Mouse (Mus musculus) liver, embryonic 16.5 days (tissue): ENCODE data around the gene Amn1. TPM values are rescaled to one million over a fixed set of nuclear protein-coding genes. Genes with fewer than 3 reads are reported as not detected.
"Not testable (repeated sequence)": the region's sequence is repeated elsewhere in the genome, so short reads cannot be mapped to it uniquely, and the experiment has no call there.

Experiments used
- ATAC-seq: fragments of 200-750 bp; cut with Nextera tagmentation; 2 replicates; pipeline ENCODE4 v1.8.0; 2017; ENCODE audit warnings: low read depth, mild to moderate bottlenecking, moderate number of reproducible peaks, moderate library complexity
- H3K27ac ChIP-seq: fragments of 300-500 bp; sonication (generic); 2 replicates; pipeline ENCODE4 v1.5.1; 2014; ENCODE audit warnings: mild to moderate bottlenecking, low read length
- H3K27me3 ChIP-seq: fragments of 300-500 bp; sonication (generic); 2 replicates; pipeline ENCODE4 v1.6.1; 2014; ENCODE audit warnings: low read depth, low read length, mixed read lengths; ENCODE audit not compliant: control insufficient read depth, insufficient read depth
- H3K36me3 ChIP-seq: fragments of 300-500 bp; sonication (generic); 2 replicates; pipeline ENCODE4 v1.6.1; 2014; ENCODE audit warnings: mild to moderate bottlenecking; ENCODE audit not compliant: control insufficient read depth, insufficient read depth
- H3K4me1 ChIP-seq: fragments of 300-500 bp; sonication (generic); 2 replicates; pipeline ENCODE4 v1.6.1; 2014; ENCODE audit warnings: low read depth, low read length, mixed read lengths; ENCODE audit not compliant: control insufficient read depth
- H3K4me2 ChIP-seq: fragments of 300-500 bp; sonication (generic); 2 replicates; pipeline ENCODE4 v1.6.1; 2014; ENCODE audit warnings: low read depth, low read length, mixed read lengths
- H3K4me3 ChIP-seq: fragments of 300-500 bp; sonication (generic); 2 replicates; pipeline ENCODE4 v1.5.1; 2014; ENCODE audit warnings: low read depth, mild to moderate bottlenecking, low read length
- H3K9ac ChIP-seq: fragments of 300-500 bp; sonication (generic); 2 replicates; pipeline ENCODE4 v1.6.1; 2014; ENCODE audit warnings: low read depth, low read length
- H3K9me3 ChIP-seq: fragments of 300-500 bp; sonication (generic); replicated peaks from 2 replicates; pipeline ENCODE4 v1.6.1; 2016; ENCODE audit warnings: low read length; ENCODE audit not compliant: control insufficient read depth
- WGBS: fragments of 180-500 bp; shearing (Covaris S2); extraction: QIAGEN DNeasy Blood & Tissue Kit; methylation state at CpG from one replicate; pipeline ENCODE4 v1.1.7; 2014; ENCODE audit not compliant: insufficient replicate concordance; 5-methylcytosine and 5-hydroxymethylcytosine counted together
- polyA plus RNA-seq: library from polyadenylated mRNA; unstranded; fragments of >200 nt; fragmentation: Nextera tagmentation; extraction: Ambion mirVana; gene quantifications from 2 replicates; pipeline ENCODE4 v1.2.1, GENCODE M21; 2015

The Amn1 gene
- polyA plus RNA-seq, 1 experiment from 2014 or later, result 8.3 TPM

- WGBS, result 83% methylated on average over 16 of the region's 16 CpGs
Measured at GRCm38 (mm10) chr6:149189340-149189922, 919 bp upstream of the Amn1 start.

DNA sequence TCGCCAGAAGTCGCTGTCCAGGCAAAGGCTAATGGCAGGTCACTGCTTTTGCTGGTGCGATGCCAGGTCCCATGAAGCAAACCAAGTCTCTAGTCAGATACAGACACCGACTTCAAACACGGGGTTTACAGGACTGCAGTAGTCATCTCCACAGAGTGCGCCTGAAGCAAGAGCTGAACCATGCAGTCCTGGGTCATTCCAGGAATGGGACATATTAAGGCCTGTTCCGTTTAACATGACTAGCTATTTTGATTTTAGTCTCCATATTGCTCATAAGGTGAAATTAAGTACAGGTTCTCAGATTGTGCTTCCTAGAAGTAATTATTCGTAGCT lies 379 bp upstream of the Amn1 start:
- Histone ChIP-seq H3K9me3 (no peaks in the 10 kb centered on the region), H3K27me3 (no peaks in the 10 kb centered on the region), H3K4me2 (peak overlapping the region; percentile 69), H3K36me3 (no peaks in the 10 kb centered on the region), H3K9ac (peak overlapping the region; percentile 77), H3K4me1 (peaks cover 25% of the 10 kb centered on the region), H3K4me3 (peak overlapping the region; percentile 76), H3K27ac (peak overlapping the region; percentile 87)
- WGBS, result 33% methylated on average over 8 of the region's 8 CpGs
- no peak; the same call in 1 of the 2 replicates for ATAC-seq

More at GRCm38 (mm10) chr6:149189340-149189922, 919 bp upstream of the Amn1 start:
- peaks cover 26% of the 10 kb centered on the region for H3K4me1 ChIP-seq
- no peak for ATAC-seq
- H3K9ac ChIP-seq, result no peak overlapping the region
- no peaks in the 10 kb centered on the region for H3K36me3 ChIP-seq
- H3K4me2 ChIP-seq, result peak overlapping the region; percentile 69
- H3K27me3 ChIP-seq, result no peaks in the 10 kb centered on the region
- H3K4me3 ChIP-seq, result peak overlapping the region; percentile 76; the same call in 1 of the 2 replicates
- peak overlapping the region; percentile 87 for H3K27ac ChIP-seq
- no peaks in the 10 kb centered on the region for H3K9me3 ChIP-seq

DNA sequence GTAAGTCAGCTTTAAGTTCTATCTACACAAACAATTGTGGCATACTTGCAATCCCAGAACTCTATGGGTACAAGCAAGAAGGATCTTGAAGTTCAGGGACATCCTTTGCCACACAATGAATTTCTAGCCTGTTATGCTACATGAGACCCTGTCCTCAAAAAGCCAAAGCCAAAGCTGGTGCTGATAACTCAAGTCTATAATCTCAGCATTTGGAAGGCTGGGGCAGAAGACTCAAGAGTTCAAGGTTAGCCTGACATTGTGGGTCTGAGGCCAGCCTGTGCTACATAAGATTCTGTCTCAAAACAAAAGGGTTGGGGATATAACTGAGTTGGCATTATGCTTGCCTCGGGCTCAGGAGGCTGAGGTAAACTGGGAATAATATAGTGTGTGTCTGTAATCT lies 1.1 kb downstream of the Amn1 start:
- Histone ChIP-seq H3K4me2 (peak overlapping the region; percentile 69), H3K27ac (no peak overlapping the region), H3K27me3 (no peaks in the 10 kb centered on the region), H3K9me3 (no peaks in the 10 kb centered on the region), H3K36me3 (peaks cover 5% of the 10 kb centered on the region), H3K9ac (no peak overlapping the region; the same call in 1 of the 2 replicates), H3K4me1 (peaks cover 14% of the 10 kb centered on the region), H3K4me3 (peak overlapping the region; percentile 28)
- 34% methylated on average over 1 of the region's 1 CpGs for WGBS
- ATAC-seq, result no peak

GRCm38 (mm10) chr6:149184007-149184406 lies 4.5 kb downstream of the Amn1 start:
- no peak overlapping the region for H3K4me3 ChIP-seq
- H3K27ac ChIP-seq, result no peak overlapping the region
- no peak overlapping the region for H3K4me2 ChIP-seq
- peaks cover 8% of the 10 kb centered on the region for H3K36me3 ChIP-seq
- H3K9ac ChIP-seq, result no peak overlapping the region
- 29% methylated on average over 1 of the region's 1 CpGs for WGBS
- H3K27me3 ChIP-seq, result no peaks in the 10 kb centered on the region
- 0 out of 2 replicates have a peak, but pooled peaks have one; percentile 8 for ATAC-seq
- H3K4me1 ChIP-seq, result peaks cover 5% of the 10 kb centered on the region
- H3K9me3 ChIP-seq, result no peaks in the 10 kb centered on the region

DNA sequence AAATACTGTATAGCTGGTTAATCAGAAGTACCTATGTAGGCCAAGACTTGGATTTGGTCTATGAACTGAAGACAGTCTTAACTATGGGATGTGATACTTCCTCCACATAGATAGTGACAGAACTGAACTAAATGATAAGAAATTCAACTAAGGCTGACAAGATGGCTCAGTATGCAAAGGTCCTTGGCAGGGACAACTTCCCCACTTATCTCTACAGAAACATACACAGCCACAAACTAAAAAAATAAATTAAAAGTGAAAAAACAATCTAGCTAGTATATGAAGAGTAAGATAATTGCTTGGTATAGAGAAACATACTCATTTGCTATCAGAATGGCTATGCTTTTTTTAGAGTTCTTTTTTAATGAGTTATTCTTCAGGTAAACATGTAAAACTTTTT lies 9.4 kb downstream of the Amn1 start:
- peak; percentile 72 for ATAC-seq
- Histone ChIP-seq H3K4me1 (no peaks in the 10 kb centered on the region; the same call in 1 of the 2 replicates), H3K4me2 (no peak overlapping the region), H3K27me3 (no peaks in the 10 kb centered on the region), H3K9ac (no peak overlapping the region), H3K9me3 (no peaks in the 10 kb centered on the region), H3K27ac (no peak overlapping the region), H3K4me3 (no peak overlapping the region), H3K36me3 (peaks cover 12% of the 10 kb centered on the region)

DNA sequence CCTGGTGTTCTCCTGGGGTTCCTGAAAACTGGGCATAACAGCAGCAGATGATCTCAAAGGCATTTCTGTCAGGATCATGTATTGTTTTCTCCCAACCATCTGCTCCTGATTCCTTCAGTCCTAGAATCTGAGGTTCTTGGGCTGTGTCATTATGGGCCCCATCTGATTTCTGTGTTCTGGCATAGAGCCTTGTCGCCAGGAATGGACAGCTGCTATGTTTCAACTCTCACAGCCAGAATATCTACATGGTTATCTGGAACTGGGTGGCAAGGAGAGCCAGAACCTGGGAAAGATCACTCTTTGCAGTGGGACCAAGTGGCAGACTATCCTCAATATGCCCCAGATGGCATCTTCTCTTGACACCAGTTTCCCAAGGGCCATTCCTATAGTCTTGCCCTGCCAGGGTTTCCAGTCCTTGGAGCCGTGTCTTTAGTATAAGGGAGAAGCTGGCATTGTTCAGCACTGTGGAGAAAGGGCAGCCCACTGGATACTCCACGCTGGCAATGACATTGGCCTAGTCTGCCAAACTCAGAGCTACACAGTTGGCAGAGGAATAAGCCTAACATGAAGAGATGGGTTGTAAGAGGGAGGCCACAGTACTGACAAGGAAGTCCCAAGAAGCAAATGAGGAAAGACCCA lies 13.5 kb downstream of the Amn1 start:
- H3K27ac ChIP-seq, result no peak overlapping the region
- no peak overlapping the region for H3K4me3 ChIP-seq
- WGBS, result 66% methylated on average over 3 of the region's 3 CpGs
- no peaks in the 10 kb centered on the region for H3K27me3 ChIP-seq
- no peak for ATAC-seq
- no peak overlapping the region for H3K4me2 ChIP-seq
- no peaks in the 10 kb centered on the region; the same call in 1 of the 2 replicates for H3K4me1 ChIP-seq
- H3K9me3 ChIP-seq, result no peaks in the 10 kb centered on the region
- peaks cover 4% of the 10 kb centered on the region; the same call in 1 of the 2 replicates for H3K36me3 ChIP-seq
- H3K9ac ChIP-seq, result no peak overlapping the region

DNA sequence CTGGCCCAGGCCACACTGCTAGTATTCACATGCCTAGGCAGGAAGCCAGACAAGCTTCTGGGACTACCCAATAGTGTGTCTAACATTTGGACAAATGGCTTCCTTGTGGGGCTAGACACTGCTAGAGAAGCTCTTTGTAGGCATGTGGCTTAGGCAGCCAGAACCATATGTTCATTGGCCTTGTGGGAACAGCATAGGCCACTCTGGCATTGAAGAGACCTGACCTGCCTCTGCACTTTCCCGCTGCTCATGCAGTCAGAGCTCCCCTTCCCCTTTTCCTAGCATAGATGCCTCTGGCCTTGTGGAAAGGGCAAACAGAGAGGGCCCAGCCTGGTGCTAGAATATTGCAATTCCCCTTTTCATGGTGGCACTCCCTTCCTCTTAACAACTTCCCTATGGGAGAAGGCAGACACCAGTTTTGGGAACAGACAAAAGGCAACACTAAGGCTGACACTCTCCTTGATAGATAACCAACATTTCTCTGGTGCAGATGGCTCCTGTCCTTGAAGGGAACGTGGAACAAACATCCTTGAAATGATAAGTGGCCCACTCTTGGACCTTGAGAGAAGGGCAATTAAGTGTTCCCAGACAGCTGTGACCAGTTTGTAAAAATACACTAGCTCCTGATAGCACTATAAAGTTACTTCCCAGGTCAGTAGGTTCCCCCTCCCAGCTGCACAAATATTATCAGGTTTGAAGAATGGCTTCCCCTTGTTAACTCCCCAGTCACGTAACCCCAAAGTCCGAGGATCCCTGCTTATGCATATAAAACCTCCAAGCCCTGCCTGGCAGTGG lies 14.5 kb downstream of the Amn1 start:
- Histone ChIP-seq H3K4me3 (no peak overlapping the region), H3K4me1 (no peaks in the 10 kb centered on the region; the same call in 1 of the 2 replicates), H3K27ac (no peak overlapping the region), H3K4me2 (no peak overlapping the region), H3K9me3 (no peaks in the 10 kb centered on the region), H3K36me3 (peaks cover 4% of the 10 kb centered on the region; the same call in 1 of the 2 replicates), H3K9ac (no peak overlapping the region), H3K27me3 (no peaks in the 10 kb centered on the region)
- WGBS, result 52% methylated on average over 4 of the region's 4 CpGs
- ATAC-seq, result no peak

DNA sequence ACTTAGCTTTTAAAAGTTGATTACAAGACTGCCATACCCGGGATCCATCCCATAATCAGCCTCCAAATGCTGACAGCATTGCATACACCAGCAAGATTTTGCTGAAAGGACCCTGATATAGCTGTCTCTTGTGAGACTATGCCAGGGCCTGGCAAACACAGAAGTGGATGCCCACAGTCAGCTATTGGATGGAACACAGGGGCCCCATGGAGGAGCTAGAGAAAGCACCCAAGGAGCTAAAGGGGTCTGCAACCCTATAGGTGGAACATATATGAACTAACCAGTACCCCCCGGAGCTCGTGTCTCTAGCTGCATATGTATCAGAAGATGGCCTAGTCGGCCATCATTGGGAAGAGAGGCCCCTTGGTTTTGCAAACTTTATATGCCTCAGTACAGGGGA lies 18.5 kb downstream of the Amn1 start:
- not testable (repeated sequence) for H3K36me3 ChIP-seq, H3K27ac ChIP-seq, H3K9me3 ChIP-seq, H3K4me3 ChIP-seq, H3K27me3 ChIP-seq, H3K9ac ChIP-seq, H3K4me1 ChIP-seq, ATAC-seq, H3K4me2 ChIP-seq
- WGBS, result 76% methylated on average over 4 of the region's 4 CpGs

GRCm38 (mm10) chr6:149168436-149168835 lies 20.1 kb downstream of the Amn1 start:
- Histone ChIP-seq H3K27ac (no peak overlapping the region), H3K4me3 (no peak overlapping the region), H3K9ac (no peak overlapping the region), H3K4me2 (no peak overlapping the region), H3K36me3 (no peaks in the 10 kb centered on the region), H3K4me1 (no peaks in the 10 kb centered on the region), H3K9me3 (no peaks in the 10 kb centered on the region), H3K27me3 (no peaks in the 10 kb centered on the region)
- 62% methylated on average over 2 of the region's 2 CpGs for WGBS
- no peak for ATAC-seq
